Mouse (Mus musculus): Measurements from ENCODE around the gene Ppp1r14c. TPM values are rescaled to one million over a fixed set of nuclear protein-coding genes. Genes with fewer than 3 reads are reported as not detected.

Ppp1r14c gene
- polyA plus RNA-seq, 1 experiment from 2014 or later: 189 TPM

DNA sequence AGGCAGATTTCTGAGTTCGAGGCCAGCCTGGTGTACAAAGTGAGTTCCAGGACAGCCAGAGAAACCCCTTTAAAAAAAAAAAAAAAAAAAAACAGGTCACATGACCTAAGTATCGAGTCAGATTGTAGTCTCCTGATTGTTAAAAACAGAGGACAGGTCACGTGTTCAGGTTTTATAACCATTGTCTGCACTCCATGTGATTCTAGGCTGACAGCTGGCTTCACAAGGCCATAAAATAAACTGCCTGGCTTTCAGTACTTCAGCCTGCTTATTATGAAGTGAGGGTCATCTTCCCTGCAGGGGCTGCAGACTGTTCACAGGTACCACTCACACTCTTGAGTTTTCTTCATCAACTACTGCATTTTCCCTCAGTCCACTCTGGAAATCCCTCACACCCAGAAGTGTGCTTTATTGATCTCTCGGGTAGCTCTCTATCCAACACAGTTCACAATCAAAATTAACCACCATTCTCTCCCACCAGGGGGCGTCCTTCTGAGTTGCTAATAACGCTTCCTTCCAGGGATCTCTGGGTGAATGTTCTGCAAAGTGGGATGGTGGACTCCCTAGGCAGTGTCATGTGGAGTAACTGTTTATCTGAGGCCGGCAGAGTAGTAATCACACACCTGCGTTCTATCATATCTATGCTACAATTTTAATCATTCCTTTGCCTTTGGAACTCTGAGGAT lies 146.9 kb downstream of the Ppp1r14c start:
- Histone ChIP-seq H3K9me3 (no peaks in the 10 kb centered on the region), H3K27me3 (replicated peaks) (no peaks in the 10 kb centered on the region), H3K9ac (no peak overlapping the region), H3K36me3 (no peaks in the 10 kb centered on the region), H3K4me3 (no peak overlapping the region), H3K4me2 (no peak overlapping the region), H3K4me1 (peaks cover 54% of the 10 kb centered on the region), H3K27ac (replicated peaks) (no peak overlapping the region)
- ATAC-seq (ENCODE audit: extremely low read depth, insufficient number of reproducible peaks, low FRiP score, low TSS enrichment): no peak
- WGBS: 71% methylated on average over 8 of the region's 8 CpGs

DNA sequence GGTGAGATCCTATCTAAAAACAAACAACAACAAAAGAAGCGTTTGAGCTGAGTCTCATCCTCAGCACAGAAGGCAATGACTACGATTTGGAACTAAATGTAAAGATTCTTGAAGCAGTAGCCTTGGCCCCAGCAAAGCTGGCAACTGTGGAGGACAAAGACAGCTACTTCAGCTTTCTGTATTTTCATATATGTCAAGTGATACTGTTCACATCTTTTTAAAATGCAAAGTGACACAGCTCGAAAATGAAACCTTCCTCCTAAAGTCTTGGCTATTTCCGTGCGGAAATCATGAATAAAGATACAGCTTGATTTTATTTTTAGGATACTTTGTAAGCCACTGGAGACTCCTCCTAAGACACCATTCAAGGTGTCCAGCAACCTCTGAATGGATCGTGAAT lies 148.1 kb downstream of the Ppp1r14c start:
- Histone ChIP-seq H3K9me3 (no peaks in the 10 kb centered on the region), H3K36me3 (no peaks in the 10 kb centered on the region), H3K4me3 (no peak overlapping the region), H3K9ac (no peak overlapping the region), H3K27ac (replicated peaks) (no peak overlapping the region), H3K4me2 (no peak overlapping the region), H3K4me1 (peaks cover 43% of the 10 kb centered on the region), H3K27me3 (replicated peaks) (no peaks in the 10 kb centered on the region)
- ATAC-seq (ENCODE audit: extremely low read depth, insufficient number of reproducible peaks, low FRiP score, low TSS enrichment): no peak
- 64% methylated on average over 6 of the region's 6 CpGs for WGBS

Small RNA genes within 50 kb of the gene (microRNA-seq; reads per million reads assigned to microRNA genes)
- gene Gm24482: not detected

Other genes with a start within 250 kb of the Ppp1r14c start
- gene H60c, start 98.3 kb upstream of the Ppp1r14c start, polyA plus RNA-seq (2015; fragmentation: Nextera tagmentation; extraction: Ambion mirVana): not detected in 2 replicates
- 0.27 and 0.69 TPM in 2 replicates for gene Iyd, start 174.2 kb downstream of the Ppp1r14c start, polyA plus RNA-seq (2015; fragmentation: Nextera tagmentation; extraction: Ambion mirVana)